Mouse (Mus musculus) heart, embryonic 13.5 days (tissue): ENCODE results near the gene Tmprss12. TPM values are rescaled to one million over a fixed set of nuclear protein-coding genes. Genes with fewer than 3 reads are reported as not detected.
"Not testable (repeated sequence)": the region's sequence is repeated elsewhere in the genome, so short reads cannot be mapped to it uniquely, and the experiment has no call there.

Experiments used
- ATAC-seq: fragments of 200-750 bp; cut with Nextera tagmentation; 2 replicates; pipeline ENCODE4 v1.8.0; 2017; ENCODE audit warnings: moderate TSS enrichment; ENCODE audit not compliant: insufficient number of reproducible peaks, low FRiP score, low TSS enrichment; ENCODE audit errors: extremely low read depth
- H3K27ac ChIP-seq: fragments of 300-500 bp; sonication (generic); replicated peaks from 2 replicates; pipeline ENCODE4 v1.5.1; 2015; ENCODE audit warnings: moderate library complexity, mild to moderate bottlenecking, inconsistent platforms
- H3K27me3 ChIP-seq: fragments of 300-500 bp; sonication (generic); replicated peaks from 2 replicates; pipeline ENCODE4 v1.6.1; 2015; ENCODE audit warnings: mild to moderate bottlenecking, inconsistent platforms
- H3K36me3 ChIP-seq: fragments of 300-500 bp; sonication (generic); 2 replicates; pipeline ENCODE4 v1.6.1; 2015; ENCODE audit warnings: mild to moderate bottlenecking, inconsistent platforms
- H3K4me1 ChIP-seq: fragments of 300-500 bp; sonication (generic); 2 replicates; pipeline ENCODE4 v1.6.1; 2015; ENCODE audit warnings: inconsistent platforms
- H3K4me2 ChIP-seq: fragments of 300-500 bp; sonication (generic); 2 replicates; pipeline ENCODE4 v1.6.1; 2015; ENCODE audit warnings: inconsistent platforms, mild to moderate bottlenecking, moderate library complexity
- H3K4me3 ChIP-seq: fragments of 300-500 bp; sonication (generic); 2 replicates; pipeline ENCODE4 v1.5.1; 2015; ENCODE audit warnings: moderate library complexity, mild to moderate bottlenecking, inconsistent platforms
- H3K9ac ChIP-seq: fragments of 300-500 bp; sonication (generic); 2 replicates; pipeline ENCODE4 v1.6.1; 2015; ENCODE audit warnings: inconsistent platforms, mild to moderate bottlenecking, moderate library complexity
- H3K9me3 ChIP-seq: fragments of 300-500 bp; sonication (generic); 2 replicates; pipeline ENCODE4 v1.6.1; 2016; ENCODE audit warnings: inconsistent platforms
- WGBS: fragments of 180-500 bp; shearing (Covaris S2); methylation state at CpG from one replicate; pipeline ENCODE4 v1.1.7; 2015; ENCODE audit warnings: mixed read lengths; 5-methylcytosine and 5-hydroxymethylcytosine counted together
- polyA plus RNA-seq: library from polyadenylated mRNA; unstranded; fragments of >200 nt; fragmentation: Nextera tagmentation; extraction: Ambion mirVana; gene quantifications from 2 replicates; pipeline ENCODE4 v1.2.1, GENCODE M21; 2015

Gene Tmprss12
- polyA plus RNA-seq, 1 experiment from 2014 or later: not detected

GRCm38 (mm10) chr15:100330739-100331138 is 50.1 kb downstream of the Tmprss12 start:
- H3K4me1 ChIP-seq: no peaks in the 10 kb centered on the region
- H3K9ac ChIP-seq: no peak overlapping the region
- no peak overlapping the region for H3K27ac ChIP-seq
- H3K9me3 ChIP-seq: no peaks in the 10 kb centered on the region
- H3K36me3 ChIP-seq: no peaks in the 10 kb centered on the region
- ATAC-seq: no peak
- H3K4me3 ChIP-seq: no peak overlapping the region
- H3K4me2 ChIP-seq: no peak overlapping the region
- peaks cover 3% of the 10 kb centered on the region; the same call in 1 of the 2 replicates for H3K27me3 ChIP-seq
- WGBS: 82% methylated on average over 7 of the region's 7 CpGs

- not testable (repeated sequence) for H3K4me1 ChIP-seq, H3K4me2 ChIP-seq, H3K4me3 ChIP-seq, H3K27me3 ChIP-seq, H3K9ac ChIP-seq, H3K27ac ChIP-seq, ATAC-seq, H3K36me3 ChIP-seq, H3K9me3 ChIP-seq
- 42% methylated on average over 3 of the region's 10 CpGs for WGBS
Observed at GRCm38 (mm10) chr15:100332077-100332961, 51.7 kb downstream of the Tmprss12 start.

GRCm38 (mm10) chr15:100334629-100335028 is 54.0 kb downstream of the Tmprss12 start, which contains the start of gene Mettl7a3:
Gene Mettl7a3 (plus strand): TSS chr15:100334929.
- no peak for ATAC-seq
- H3K9me3 ChIP-seq: no peaks in the 10 kb centered on the region
- no peak within 1 kb of the TSS for H3K27ac ChIP-seq
- no peaks in the 10 kb centered on the region for H3K4me1 ChIP-seq
- H3K36me3 ChIP-seq: no peaks in the 10 kb centered on the region
- H3K27me3 ChIP-seq: no peaks in the 10 kb centered on the region
- 74% methylated on average over 10 of the region's 10 CpGs for WGBS
- no peak within 1 kb of the TSS for H3K4me3 ChIP-seq
- H3K4me2 ChIP-seq: no peak within 1 kb of the TSS
- no peak within 1 kb of the TSS for H3K9ac ChIP-seq

- H3K36me3 ChIP-seq, H3K27ac ChIP-seq, H3K4me3 ChIP-seq, H3K27me3 ChIP-seq, H3K9ac ChIP-seq, H3K9me3 ChIP-seq, H3K4me2 ChIP-seq, H3K4me1 ChIP-seq: not testable (repeated sequence)
- 0 out of 2 replicates have a peak, but pooled peaks have one; percentile 21 for ATAC-seq
Observed at GRCm38 (mm10) chr15:100337328-100337727, 56.7 kb downstream of the Tmprss12 start.

- WGBS: 34% methylated on average over 9 of the region's 10 CpGs
- not testable (repeated sequence) for ATAC-seq, H3K27me3 ChIP-seq, H3K4me2 ChIP-seq, H3K9ac ChIP-seq, H3K36me3 ChIP-seq, H3K9me3 ChIP-seq, H3K4me1 ChIP-seq, H3K4me3 ChIP-seq, H3K27ac ChIP-seq
Observed at GRCm38 (mm10) chr15:100337847-100338246, 57.2 kb downstream of the Tmprss12 start.

- H3K27ac ChIP-seq: not testable (repeated sequence)
- 59% methylated on average over 5 of the region's 5 CpGs for WGBS
Observed at GRCm38 (mm10) chr15:100341314-100341980, 60.8 kb downstream of the Tmprss12 start.

More at GRCm38 (mm10) chr15:100341314-100341980, 60.8 kb downstream of the Tmprss12 start:
- H3K9me3 ChIP-seq, ATAC-seq, H3K9ac ChIP-seq, H3K27me3 ChIP-seq, H3K36me3 ChIP-seq, H3K4me2 ChIP-seq, H3K4me1 ChIP-seq, H3K4me3 ChIP-seq: not testable (repeated sequence)

Other genes with a start within 250 kb of the Tmprss12 start
- 10.6 and 11.3 TPM in 2 replicates for gene Dip2b, start 242.2 kb upstream of the Tmprss12 start, polyA plus RNA-seq
- 30.3 and 34.4 TPM in 2 replicates for gene Atf1, start 53.0 kb upstream of the Tmprss12 start, polyA plus RNA-seq
- gene Mettl7a1, start 23.3 kb downstream of the Tmprss12 start, polyA plus RNA-seq: 3.1 and 3.3 TPM in 2 replicates
- gene Mettl7a3, start 54.1 kb downstream of the Tmprss12 start, polyA plus RNA-seq: not detected in 2 replicates
- gene Methig1, start 72.3 kb downstream of the Tmprss12 start, polyA plus RNA-seq: not detected in 2 replicates
- gene Mettl7a2, start 72.4 kb downstream of the Tmprss12 start, polyA plus RNA-seq: not detected in 2 replicates
- gene Higd1c, start 83.7 kb downstream of the Tmprss12 start, polyA plus RNA-seq: not detected in 2 replicates
- 0.05 TPM in 1 of 2 replicates, not detected in the other for gene Gm5475, start 141.3 kb downstream of the Tmprss12 start, polyA plus RNA-seq
- gene Slc11a2, start 144.2 kb downstream of the Tmprss12 start, polyA plus RNA-seq: 12.8 and 13.2 TPM in 2 replicates
- gene Letmd1, start 188.2 kb downstream of the Tmprss12 start, polyA plus RNA-seq: 15.3 and 15.8 TPM in 2 replicates
- 8.7 and 8.9 TPM in 2 replicates for gene Csrnp2, start 214.7 kb downstream of the Tmprss12 start, polyA plus RNA-seq